Mouse (Mus musculus): ENCODE measurements around the gene Ttc27. TPM values are rescaled to one million over a fixed set of nuclear protein-coding genes. Genes with fewer than 3 reads are reported as not detected.

The Ttc27 gene
- polyA plus RNA-seq, 1 experiment: 21.1 TPM

DNA sequence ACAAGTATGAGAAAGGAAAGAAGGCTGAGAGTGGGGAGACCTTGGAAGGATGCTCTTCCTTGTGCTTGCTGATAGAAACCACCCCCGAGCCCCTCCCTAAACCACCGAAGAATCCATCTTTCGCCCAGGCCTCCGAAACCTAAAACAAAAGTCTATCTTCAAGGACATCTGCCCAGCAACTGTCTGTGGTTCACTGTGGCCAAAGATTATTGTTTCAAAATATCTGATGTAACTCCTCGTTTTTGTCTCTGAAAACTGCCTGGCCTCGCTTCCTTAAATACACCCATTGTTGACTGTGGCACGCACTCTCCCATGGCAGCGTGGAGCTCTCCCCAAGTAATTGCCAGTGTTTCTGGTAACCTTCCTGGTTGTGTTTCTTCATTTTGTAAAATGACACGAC is 155.0 kb downstream of the Ttc27 start:
- no peaks in the 10 kb centered on the region for H3K27me3 ChIP-seq (ENCODE audit: control insufficient read depth, insufficient read depth, insufficient read length)
- no peaks in the 10 kb centered on the region for H3K79me2 ChIP-seq (ENCODE audit: control insufficient read depth, insufficient read depth)
- H3K36me3 ChIP-seq (ENCODE audit: control insufficient read depth, insufficient read depth): no peaks in the 10 kb centered on the region
- TF ChIP-seq CEBPB (IDR thresholded peaks at IDR 0.05; ENCODE audit: low read depth) (no peak), USF1 (IDR thresholded peaks at IDR 0.05; ENCODE audit: low read depth) (no peak), FOSL1 (IDR thresholded peaks at IDR 0.05; ENCODE audit: insufficient read depth, low read length, poor library complexity, severe bottlenecking) (no peak), MYOG (IDR thresholded peaks at IDR 0.05; ENCODE audit: control insufficient read depth, extremely low read depth, insufficient read length) (no peak), CTCF (IDR thresholded peaks at IDR 0.05; ENCODE audit: control insufficient read depth, insufficient read depth, insufficient read length) (no peak), MYOD1 (IDR thresholded peaks at IDR 0.05; ENCODE audit: control insufficient read depth, insufficient read length, low read depth) (no peak), MAX (IDR thresholded peaks at IDR 0.05) (no peak)
- no peaks in the 10 kb centered on the region for H3K79me3 ChIP-seq (ENCODE audit: low read depth)
- H3ac ChIP-seq (ENCODE audit: control insufficient read depth, insufficient read length, low read depth): no peak overlapping the region
- no peak overlapping the region for H3K4me3 ChIP-seq (ENCODE audit: insufficient read depth, poor library complexity, severe bottlenecking)

DNA sequence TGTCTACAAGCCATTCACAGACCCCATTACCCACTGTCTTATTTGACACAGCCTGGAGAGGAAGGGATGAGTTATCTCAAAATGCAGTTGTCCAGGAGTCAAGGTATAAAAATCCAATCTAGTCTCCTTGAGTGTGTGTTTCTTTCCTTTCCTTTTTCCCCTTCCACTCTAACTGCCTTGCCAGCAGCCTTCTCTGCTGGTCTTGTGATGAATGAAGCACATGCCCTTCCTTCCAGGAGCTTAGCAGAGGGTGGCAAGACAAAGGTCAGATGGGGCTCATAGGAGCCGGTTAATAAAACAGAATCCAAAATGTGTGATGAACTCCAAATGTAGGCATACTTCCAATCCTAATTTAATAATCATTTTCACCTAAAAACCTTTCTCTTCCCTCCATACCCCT is 156.2 kb downstream of the Ttc27 start:
- Histone ChIP-seq H3K36me3 (ENCODE audit: control insufficient read depth, insufficient read depth) (no peaks in the 10 kb centered on the region), H3K79me2 (ENCODE audit: control insufficient read depth, insufficient read depth) (no peaks in the 10 kb centered on the region), H3K79me3 (ENCODE audit: low read depth) (no peaks in the 10 kb centered on the region), H3ac (ENCODE audit: control insufficient read depth, insufficient read length, low read depth) (no peak overlapping the region), H3K4me3 (ENCODE audit: insufficient read depth, poor library complexity, severe bottlenecking) (no peak overlapping the region), H3K27me3 (ENCODE audit: control insufficient read depth, insufficient read depth, insufficient read length) (no peaks in the 10 kb centered on the region)
- TF ChIP-seq MAX (IDR thresholded peaks at IDR 0.05): no peak
- no peak for TF ChIP-seq MYOG (IDR thresholded peaks at IDR 0.05; ENCODE audit: control insufficient read depth, extremely low read depth, insufficient read length)
- no peak for TF ChIP-seq FOSL1 (IDR thresholded peaks at IDR 0.05; ENCODE audit: insufficient read depth, low read length, poor library complexity, severe bottlenecking)
- TF ChIP-seq MYOD1 (IDR thresholded peaks at IDR 0.05; ENCODE audit: control insufficient read depth, insufficient read length, low read depth): no peak
- no peak for TF ChIP-seq CEBPB (IDR thresholded peaks at IDR 0.05; ENCODE audit: low read depth)
- no peak for TF ChIP-seq CTCF (IDR thresholded peaks at IDR 0.05; ENCODE audit: control insufficient read depth, insufficient read depth, insufficient read length)
- no peak for TF ChIP-seq USF1 (IDR thresholded peaks at IDR 0.05; ENCODE audit: low read depth)

DNA sequence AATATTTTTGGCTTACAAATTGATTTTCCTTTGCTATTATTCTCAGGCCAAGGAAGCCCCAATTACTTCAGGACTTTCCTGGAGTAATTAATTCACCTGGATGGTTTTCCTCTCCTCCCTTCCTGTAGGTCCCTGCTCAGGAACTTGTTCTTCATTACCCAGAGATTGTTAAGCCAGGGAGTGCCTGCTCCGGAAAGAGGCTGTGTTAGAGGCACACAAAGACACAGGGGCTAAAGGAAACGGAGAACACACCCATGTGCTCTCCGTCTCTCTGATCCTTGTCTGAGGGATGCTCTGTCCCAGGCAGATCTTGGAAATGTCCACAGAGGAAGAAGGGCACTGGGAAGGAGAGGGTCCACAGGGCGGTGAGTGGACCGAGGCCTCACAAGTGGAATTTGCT is 158.2 kb downstream of the Ttc27 start:
- H3K79me3 ChIP-seq (ENCODE audit: low read depth): no peaks in the 10 kb centered on the region
- no peaks in the 10 kb centered on the region for H3K79me2 ChIP-seq (ENCODE audit: control insufficient read depth, insufficient read depth)
- no peak overlapping the region for H3ac ChIP-seq (ENCODE audit: control insufficient read depth, insufficient read length, low read depth)
- TF ChIP-seq MYOG (IDR thresholded peaks at IDR 0.05; ENCODE audit: control insufficient read depth, extremely low read depth, insufficient read length) (no peak), CTCF (IDR thresholded peaks at IDR 0.05; ENCODE audit: control insufficient read depth, insufficient read depth, insufficient read length) (no peak), USF1 (IDR thresholded peaks at IDR 0.05; ENCODE audit: low read depth) (no peak), FOSL1 (IDR thresholded peaks at IDR 0.05; ENCODE audit: insufficient read depth, low read length, poor library complexity, severe bottlenecking) (no peak), CEBPB (IDR thresholded peaks at IDR 0.05; ENCODE audit: low read depth) (no peak), MYOD1 (IDR thresholded peaks at IDR 0.05; ENCODE audit: control insufficient read depth, insufficient read length, low read depth) (no peak), MAX (IDR thresholded peaks at IDR 0.05) (no peak)
- H3K4me3 ChIP-seq (ENCODE audit: insufficient read depth, poor library complexity, severe bottlenecking): no peak overlapping the region
- no peaks in the 10 kb centered on the region for H3K36me3 ChIP-seq (ENCODE audit: control insufficient read depth, insufficient read depth)
- no peaks in the 10 kb centered on the region for H3K27me3 ChIP-seq (ENCODE audit: control insufficient read depth, insufficient read depth, insufficient read length)

DNA sequence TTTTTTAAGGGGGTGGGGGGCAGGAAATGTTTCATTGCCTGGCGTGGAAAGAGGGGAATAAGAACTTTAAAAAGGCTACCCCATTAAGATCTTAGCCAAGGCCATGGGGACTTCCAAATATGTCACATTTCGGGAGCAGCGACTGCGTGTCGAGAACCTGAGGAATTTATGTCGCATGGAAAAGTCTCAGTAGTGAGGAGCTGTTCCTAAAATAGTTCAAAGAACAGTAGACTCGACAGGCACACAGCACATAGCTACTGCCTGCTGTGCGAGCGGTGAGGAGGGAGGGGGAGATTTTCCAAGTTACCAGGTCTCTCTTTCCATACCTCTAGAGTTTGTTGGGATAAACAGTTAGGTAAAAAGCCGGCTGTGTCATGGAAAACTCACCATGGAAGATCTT is 159.4 kb downstream of the Ttc27 start:
- no peaks in the 10 kb centered on the region for H3K27me3 ChIP-seq (ENCODE audit: control insufficient read depth, insufficient read depth, insufficient read length)
- H3K4me3 ChIP-seq (ENCODE audit: insufficient read depth, poor library complexity, severe bottlenecking): no peak overlapping the region
- TF ChIP-seq CTCF (IDR thresholded peaks at IDR 0.05; ENCODE audit: control insufficient read depth, insufficient read depth, insufficient read length) (no peak), USF1 (IDR thresholded peaks at IDR 0.05; ENCODE audit: low read depth) (no peak), MYOD1 (IDR thresholded peaks at IDR 0.05; ENCODE audit: control insufficient read depth, insufficient read length, low read depth) (no peak), CEBPB (IDR thresholded peaks at IDR 0.05; ENCODE audit: low read depth) (no peak), MAX (IDR thresholded peaks at IDR 0.05) (no peak), FOSL1 (IDR thresholded peaks at IDR 0.05; ENCODE audit: insufficient read depth, low read length, poor library complexity, severe bottlenecking) (no peak), MYOG (IDR thresholded peaks at IDR 0.05; ENCODE audit: control insufficient read depth, extremely low read depth, insufficient read length) (no peak)
- no peak overlapping the region for H3ac ChIP-seq (ENCODE audit: control insufficient read depth, insufficient read length, low read depth)
- H3K79me2 ChIP-seq (ENCODE audit: control insufficient read depth, insufficient read depth): no peaks in the 10 kb centered on the region
- H3K79me3 ChIP-seq (ENCODE audit: low read depth): no peaks in the 10 kb centered on the region
- H3K36me3 ChIP-seq (ENCODE audit: control insufficient read depth, insufficient read depth): no peaks in the 10 kb centered on the region

DNA sequence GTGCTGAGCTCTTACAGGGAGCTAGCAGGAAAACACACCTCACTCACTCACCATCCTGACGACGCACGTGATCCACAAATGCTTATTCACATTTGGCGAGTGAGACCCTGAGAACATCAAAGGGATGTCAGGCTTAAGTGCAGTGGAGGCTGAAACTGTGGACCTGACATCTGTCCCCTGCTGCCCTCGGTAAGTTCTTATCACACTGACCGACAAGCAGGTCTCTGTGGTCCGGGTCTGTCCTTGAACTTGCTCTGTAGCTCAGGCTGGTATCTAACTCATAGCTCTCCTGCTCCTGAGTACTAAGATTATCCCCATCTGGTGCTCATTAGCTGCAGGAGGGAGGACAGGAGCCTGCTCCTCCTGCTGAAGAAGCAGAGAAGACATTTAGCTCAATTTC is 162.2 kb downstream of the Ttc27 start:
- Histone ChIP-seq H3K79me2 (ENCODE audit: control insufficient read depth, insufficient read depth) (no peaks in the 10 kb centered on the region), H3ac (ENCODE audit: control insufficient read depth, insufficient read length, low read depth) (no peak overlapping the region), H3K4me3 (ENCODE audit: insufficient read depth, poor library complexity, severe bottlenecking) (no peak overlapping the region), H3K36me3 (ENCODE audit: control insufficient read depth, insufficient read depth) (no peaks in the 10 kb centered on the region), H3K79me3 (ENCODE audit: low read depth) (no peaks in the 10 kb centered on the region), H3K27me3 (ENCODE audit: control insufficient read depth, insufficient read depth, insufficient read length) (no peaks in the 10 kb centered on the region)
- TF ChIP-seq CTCF (IDR thresholded peaks at IDR 0.05; ENCODE audit: control insufficient read depth, insufficient read depth, insufficient read length): no peak
- TF ChIP-seq MYOD1 (IDR thresholded peaks at IDR 0.05; ENCODE audit: control insufficient read depth, insufficient read length, low read depth): no peak
- no peak for TF ChIP-seq FOSL1 (IDR thresholded peaks at IDR 0.05; ENCODE audit: insufficient read depth, low read length, poor library complexity, severe bottlenecking)
- TF ChIP-seq MYOG (IDR thresholded peaks at IDR 0.05; ENCODE audit: control insufficient read depth, extremely low read depth, insufficient read length): no peak
- TF ChIP-seq CEBPB (IDR thresholded peaks at IDR 0.05; ENCODE audit: low read depth): no peak
- TF ChIP-seq MAX (IDR thresholded peaks at IDR 0.05): no peak

DNA sequence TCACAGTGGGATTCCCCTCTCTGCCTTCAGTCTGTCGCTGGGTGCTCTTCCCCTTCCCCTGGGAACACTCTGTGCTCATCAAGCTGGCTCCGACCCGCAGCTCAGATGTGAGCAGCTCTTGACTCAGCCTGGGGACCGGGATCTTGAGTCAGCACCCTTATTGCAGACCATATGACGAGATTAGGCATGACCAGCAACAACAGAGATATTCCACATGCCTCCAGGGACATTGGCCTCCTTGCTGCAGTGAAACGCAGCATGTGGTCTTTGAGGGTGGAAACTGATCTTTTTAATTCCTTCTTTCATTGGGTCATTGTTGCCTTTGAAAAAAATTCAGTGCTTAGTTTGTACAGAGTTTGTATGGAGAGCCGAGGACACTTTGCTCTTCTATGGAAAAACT is 169.5 kb downstream of the Ttc27 start:
- H3K36me3 ChIP-seq (ENCODE audit: control insufficient read depth, insufficient read depth): no peaks in the 10 kb centered on the region
- H3K79me2 ChIP-seq (ENCODE audit: control insufficient read depth, insufficient read depth): no peaks in the 10 kb centered on the region
- TF ChIP-seq MYOD1 (IDR thresholded peaks at IDR 0.05; ENCODE audit: control insufficient read depth, insufficient read length, low read depth): peak; percentile 23
- peak; percentile 76 for TF ChIP-seq MAX (IDR thresholded peaks at IDR 0.05)
- no peak for TF ChIP-seq CEBPB (IDR thresholded peaks at IDR 0.05; ENCODE audit: low read depth)
- no peak for TF ChIP-seq MYOG (IDR thresholded peaks at IDR 0.05; ENCODE audit: control insufficient read depth, extremely low read depth, insufficient read length)
- peak; percentile 30 for TF ChIP-seq USF1 (IDR thresholded peaks at IDR 0.05; ENCODE audit: low read depth)
- TF ChIP-seq FOSL1 (IDR thresholded peaks at IDR 0.05; ENCODE audit: insufficient read depth, low read length, poor library complexity, severe bottlenecking): peak; percentile 21
- no peak for TF ChIP-seq CTCF (IDR thresholded peaks at IDR 0.05; ENCODE audit: control insufficient read depth, insufficient read depth, insufficient read length)
- no peaks in the 10 kb centered on the region for H3K79me3 ChIP-seq (ENCODE audit: low read depth)
- H3K4me3 ChIP-seq (ENCODE audit: insufficient read depth, poor library complexity, severe bottlenecking): no peak overlapping the region
- H3K27me3 ChIP-seq (ENCODE audit: control insufficient read depth, insufficient read depth, insufficient read length): no peaks in the 10 kb centered on the region
- H3ac ChIP-seq (ENCODE audit: control insufficient read depth, insufficient read length, low read depth): no peak overlapping the region

Data from C2C12 (cell line).